Comparison of ENCODE assay signal across 17 mouse cellular contexts in genomic region chr16:84956690-84957089, GRCm38 (mm10).
A peak's percentile ranks its signal among the peaks of the same experiment; 100 is the strongest.
DNase-seq lines count a peak whose midpoint lies in the region; ATAC-seq lines count a peak whose summit lies in the region.
"Had no signal": no experiment of that assay in that cellular context is flagged by ENCODE, and none has a peak within 500 bp of the region (broad histone marks: within the 10 kb centered on the region; RNA-seq: fewer than 3 reads in every experiment).

No protein-coding gene starts in this region.

- peaks cover 12% of the 10 kb centered on the region for H3K4me1 ChIP-seq in heart, embryonic 13.5 days
- H3K4me1 ChIP-seq in lung, embryonic 15.5 days: 0 out of 2 replicates have a peak, but pooled peaks cover 3% of the 10 kb centered on the region
- H3K4me1 ChIP-seq in hindbrain, embryonic 16.5 days (ENCODE audit: control insufficient read depth, insufficient read depth, low read depth, low read length): peaks cover 9% of the 10 kb centered on the region
- peaks cover 14% of the 10 kb centered on the region for H3K4me1 ChIP-seq in neural tube, embryonic 15.5 days
- H3K4me1 ChIP-seq: limb, embryonic 13.5 days had no signal

- WGBS in heart, embryonic 13.5 days: 76% methylated on average over 2 of the region's 2 CpGs
- WGBS in lung, embryonic 15.5 days: 81% methylated on average over 2 of the region's 2 CpGs
- 91% methylated on average over 2 of the region's 2 CpGs for WGBS in hindbrain, embryonic 16.5 days
- 87% methylated on average over 2 of the region's 2 CpGs for WGBS in neural tube, embryonic 15.5 days

- no peaks in the 10 kb centered on the region for H3K9me3 ChIP-seq in heart, embryonic 13.5 days
- no peaks in the 10 kb centered on the region for H3K9me3 ChIP-seq in lung, embryonic 15.5 days
- no peaks in the 10 kb centered on the region for H3K9me3 ChIP-seq in hindbrain, embryonic 16.5 days (ENCODE audit: control insufficient read depth, low read length)
- H3K9me3 ChIP-seq in neural tube, embryonic 15.5 days (replicated peaks): no peaks in the 10 kb centered on the region
- H3K9me3 ChIP-seq: limb, embryonic 13.5 days had no signal

- ATAC-seq in heart, embryonic 13.5 days (ENCODE audit: extremely low read depth, insufficient number of reproducible peaks, low FRiP score, low TSS enrichment): no peak
- peak; percentile 9; the same call in 1 of the 2 replicates for ATAC-seq in lung, embryonic 15.5 days (ENCODE audit: borderline replicate concordance, extremely low read depth, low FRiP score, low TSS enrichment)
- peak; percentile 32; the same call in 1 of the 2 replicates for ATAC-seq in hindbrain, embryonic 16.5 days
- peak; percentile 36; the same call in 1 of the 2 replicates for ATAC-seq in neural tube, embryonic 15.5 days (ENCODE audit: low FRiP score)
- ATAC-seq: intestine, embryonic 16.5 days had no signal

- peak overlapping the region; percentile 29; the same call in 1 of the 2 replicates for H3K9ac ChIP-seq in heart, embryonic 13.5 days
- no peak overlapping the region for H3K9ac ChIP-seq in lung, embryonic 15.5 days
- H3K9ac ChIP-seq in hindbrain, embryonic 16.5 days (ENCODE audit: low read depth, low read length): no peak overlapping the region; the same call in 1 of the 2 replicates
- no peak overlapping the region for H3K9ac ChIP-seq in neural tube, embryonic 15.5 days (replicated peaks)
- H3K9ac ChIP-seq: limb, embryonic 13.5 days had no signal

- no peak overlapping the region for H3K4me3 ChIP-seq in heart, embryonic 13.5 days
- no peak overlapping the region for H3K4me3 ChIP-seq in lung, embryonic 15.5 days
- no peak overlapping the region for H3K4me3 ChIP-seq in hindbrain, embryonic 16.5 days (ENCODE audit: low read length)
- no peak overlapping the region for H3K4me3 ChIP-seq in neural tube, embryonic 15.5 days (replicated peaks)
- H3K4me3 ChIP-seq: limb, embryonic 13.5 days had no signal

- H3K36me3 ChIP-seq in heart, embryonic 13.5 days: peaks cover 79% of the 10 kb centered on the region
- peaks cover 33% of the 10 kb centered on the region for H3K36me3 ChIP-seq in lung, embryonic 15.5 days
- peaks cover 25% of the 10 kb centered on the region for H3K36me3 ChIP-seq in hindbrain, embryonic 16.5 days (ENCODE audit: control insufficient read depth, insufficient read depth, low read length)
- H3K36me3 ChIP-seq in neural tube, embryonic 15.5 days: peaks cover 40% of the 10 kb centered on the region

- peak overlapping the region; percentile 41; the same call in 1 of the 2 replicates for H3K27ac ChIP-seq in heart, embryonic 13.5 days (replicated peaks)
- no peak overlapping the region for H3K27ac ChIP-seq in lung, embryonic 15.5 days
- peak overlapping the region; percentile 29; the same call in 1 of the 2 replicates for H3K27ac ChIP-seq in hindbrain, embryonic 16.5 days (ENCODE audit: low read depth, low read length)
- no peak overlapping the region; the same call in 1 of the 2 replicates for H3K27ac ChIP-seq in neural tube, embryonic 15.5 days (replicated peaks)
- H3K27ac ChIP-seq: limb, embryonic 13.5 days had no signal

- no peaks in the 10 kb centered on the region for H3K27me3 ChIP-seq in heart, embryonic 13.5 days (replicated peaks)
- no peaks in the 10 kb centered on the region for H3K27me3 ChIP-seq in lung, embryonic 15.5 days
- H3K27me3 ChIP-seq in hindbrain, embryonic 16.5 days (replicated peaks; ENCODE audit: control insufficient read depth, insufficient read depth, low read length): no peaks in the 10 kb centered on the region
- no peaks in the 10 kb centered on the region for H3K27me3 ChIP-seq in neural tube, embryonic 15.5 days (replicated peaks)
- H3K27me3 ChIP-seq: CH12.LX; limb, embryonic 13.5 days had no signal

- no peak for DNase-seq in heart, adult 9 months (ENCODE audit: low spot score in 2 of 2)
- DNase-seq in lung, postnatal 25 days (ENCODE audit: low spot score): no peak
- no peak for DNase-seq in yolk sac, embryonic 10.5 days (ENCODE audit: low spot score)
- no peak for DNase-seq in thymus, adult 18-20 months
- DNase-seq: adrenal gland, postnatal 14 days; cerebellum, adult 11 months; gastrocnemius, postnatal 10 days; lung, postnatal 10 days; right cerebral cortex, adult 18-20 months; thymus, postnatal 4 days had no signal

- peak overlapping the region; percentile 12; the same call in 1 of the 2 replicates for H3K4me2 ChIP-seq in heart, embryonic 13.5 days
- H3K4me2 ChIP-seq in lung, embryonic 15.5 days: no peak overlapping the region
- H3K4me2 ChIP-seq in hindbrain, embryonic 16.5 days (ENCODE audit: low read length): no peak overlapping the region
- H3K4me2 ChIP-seq in neural tube, embryonic 15.5 days: no peak overlapping the region
- H3K4me2 ChIP-seq: limb, embryonic 13.5 days had no signal

Comparison
In these comparisons a context has a peak if more than half of its experiments do, and no peak if none do; other contexts are left out.
1. H3K27ac ChIP-seq: peak in heart, embryonic 13.5 days (single experiment) and hindbrain, embryonic 16.5 days (single experiment); none in lung, embryonic 15.5 days (single experiment) and neural tube, embryonic 15.5 days (single experiment).